Mouse (Mus musculus) heart, adult 2 months (tissue): ENCODE measurements around the gene Depdc1b. TPM values are rescaled to one million over a fixed set of nuclear protein-coding genes. Genes with fewer than 3 reads are reported as not detected.

Source experiments
- DNase-seq, 2 experiments: peaks; one replicate each; pipeline ENCODE4 v3.0.0; 2021
- H3K27ac ChIP-seq: fragments of 200-600 bp; 2 replicates; pipeline ENCODE4 v1.8.1; 2022
- H3K27me3 ChIP-seq: fragments of 200-500 bp; 2 replicates; pipeline ENCODE4 v1.6.1; 2012; ENCODE audit warnings: mild to moderate bottlenecking, low read length, inconsistent platforms, mixed read lengths; ENCODE audit not compliant: control insufficient read depth, insufficient read depth
- H3K36me3 ChIP-seq: fragments of 200-500 bp; 2 replicates; pipeline ENCODE4 v1.6.1; 2012; ENCODE audit warnings: low read length, inconsistent platforms; ENCODE audit not compliant: control insufficient read depth, insufficient read depth
- H3K4me1 ChIP-seq: fragments of 200-500 bp; 2 replicates; pipeline ENCODE4 v1.6.1; 2011; ENCODE audit warnings: low read length; ENCODE audit not compliant: control insufficient read depth, insufficient read depth
- H3K4me3 ChIP-seq: fragments of 200-600 bp; 2 replicates; pipeline ENCODE4 v1.8.1; 2022
- H3K79me2 ChIP-seq: fragments of 200-500 bp; replicated peaks from 2 replicates; pipeline ENCODE4 v1.6.1; 2012; ENCODE audit warnings: mild to moderate bottlenecking, inconsistent platforms, low read length, moderate library complexity, mixed read lengths; ENCODE audit not compliant: control insufficient read depth, insufficient read depth
- H3K9ac ChIP-seq: fragments of 200-500 bp; 2 replicates; pipeline ENCODE4 v1.6.1; 2012; ENCODE audit warnings: low read depth, mild to moderate bottlenecking, control low read depth, inconsistent platforms, low read length, mixed read lengths
- CTCF ChIP-seq: fragments of 200-600 bp; IDR thresholded peaks from 2 replicates; pipeline ENCODE4 v1.8.1; 2022; ENCODE audit warnings: antibody characterized with exemption, mild to moderate bottlenecking, moderate library complexity
- EP300 ChIP-seq: fragments of 200-500 bp; IDR thresholded peaks from 2 replicates; pipeline ENCODE4 v1.6.1; 2011; ENCODE audit warnings: low read depth, low read length, control low read depth; ENCODE audit not compliant: insufficient read depth
- POLR2A ChIP-seq: fragments of 200-500 bp; IDR thresholded peaks from 2 replicates; pipeline ENCODE4 v1.6.1; 2011; ENCODE audit warnings: mild to moderate bottlenecking, low read depth, low read length, control low read depth; ENCODE audit not compliant: insufficient read depth
- WGBS: fragments of 180-500 bp; shearing (Covaris S2); methylation state at CpG from one replicate; pipeline ENCODE4 v1.1.7; 2018; 5-methylcytosine and 5-hydroxymethylcytosine counted together
- intact Hi-C: fragments of 180-260 bp; cut with DNase I; formaldehyde crosslinking; loops from one replicate; pipeline ENCODE4 v1.15.1; 2025
- polyA plus RNA-seq: library from polyadenylated mRNA; depleted of rRNA; stranded (reverse); fragments of >200 nt; gene quantifications from 2 replicates; pipeline ENCODE4 v1.2.3, GENCODE M21; 2012
- total RNA-seq, 2 experiments: library from RNA; stranded (reverse); gene quantifications; 2 replicates each; pipeline ENCODE4 v1.2.3; 2021

Gene Depdc1b
- total and polyA plus RNA-seq, 3 experiments, result 0.14 to 0.36 (median 0.34) TPM

GRCm38 (mm10) chr13:108302957-108303675 is 13.0 kb upstream of the Depdc1b start:
- Histone ChIP-seq H3K4me3 (no peak overlapping the region), H3K27ac (no peak overlapping the region), H3K4me1 (no peaks in the 10 kb centered on the region; the same call in 1 of the 2 replicates), H3K79me2 (no peaks in the 10 kb centered on the region), H3K27me3 (peaks cover 5% of the 10 kb centered on the region), H3K36me3 (no peaks in the 10 kb centered on the region), H3K9ac (no peak overlapping the region)
- intact Hi-C loops, result no loop called here
- 76% methylated on average over 7 of the region's 7 CpGs for WGBS
- no peak for TF ChIP-seq EP300
- TF ChIP-seq POLR2A, result no peak
- no peak for TF ChIP-seq CTCF
- no peak for DNase-seq

- Histone ChIP-seq H3K9ac (no peak overlapping the region), H3K36me3 (no peaks in the 10 kb centered on the region), H3K4me1 (no peaks in the 10 kb centered on the region; the same call in 1 of the 2 replicates), H3K79me2 (no peaks in the 10 kb centered on the region), H3K27me3 (peaks cover 5% of the 10 kb centered on the region), H3K27ac (no peak overlapping the region), H3K4me3 (no peak overlapping the region)
- TF ChIP-seq POLR2A (no peak), CTCF (no peak), EP300 (no peak)
- no peak for DNase-seq
- intact Hi-C loops, result no loop called here
- 48% methylated on average over 1 of the region's 1 CpGs for WGBS
These were observed 12.3 kb upstream of the Depdc1b start for GRCm38 (mm10) chr13:108303841-108304240.

GRCm38 (mm10) chr13:108304680-108305079 is 11.5 kb upstream of the Depdc1b start:
- TF ChIP-seq EP300 (no peak), POLR2A (no peak), CTCF (no peak)
- H3K4me3 ChIP-seq, result no peak overlapping the region
- no peaks in the 10 kb centered on the region for H3K79me2 ChIP-seq
- H3K9ac ChIP-seq, result no peak overlapping the region
- intact Hi-C loops, result no loop called here
- no peaks in the 10 kb centered on the region; the same call in 1 of the 2 replicates for H3K4me1 ChIP-seq
- H3K36me3 ChIP-seq, result no peaks in the 10 kb centered on the region
- H3K27me3 ChIP-seq, result peaks cover 3% of the 10 kb centered on the region
- no peak for DNase-seq
- WGBS, result 65% methylated on average over 2 of the region's 2 CpGs
- H3K27ac ChIP-seq, result no peak overlapping the region

- 0% methylated on average over 32 of the region's 32 CpGs for WGBS
- Histone ChIP-seq H3K27me3 (0 out of 2 replicates have a peak, but pooled peaks cover 2% of the 10 kb centered on the region), H3K4me3 (peak overlapping the region; percentile 78), H3K27ac (no peak overlapping the region), H3K79me2 (no peaks in the 10 kb centered on the region), H3K36me3 (no peaks in the 10 kb centered on the region), H3K9ac (peak overlapping the region; percentile 35; the same call in 1 of the 2 replicates), H3K4me1 (peaks cover 3% of the 10 kb centered on the region)
- DNase-seq, result peak in 1 of 2 experiments; percentile 11
- intact Hi-C loops, result loop anchor here (10.0 kb wide), 1 partner anchor 272 kb away; the partner anchor contains the start of gene Smim15
- TF ChIP-seq POLR2A (no peak), EP300 (no peak), CTCF (no peak)
These were observed 363 bp downstream of the Depdc1b start for GRCm38 (mm10) chr13:108316487-108316903.

- intact Hi-C loops, result loop anchor here (10.0 kb wide), 1 partner anchor 273 kb away; the partner anchor contains the start of gene Smim15
- WGBS, result 88% methylated on average over 2 of the region's 2 CpGs
- H3K9ac ChIP-seq, result no peak overlapping the region
- H3K27ac ChIP-seq, result no peak overlapping the region
- DNase-seq, result no peak
- TF ChIP-seq CTCF, result no peak
- no peak for TF ChIP-seq EP300
- TF ChIP-seq POLR2A, result no peak
- no peak overlapping the region for H3K4me3 ChIP-seq
- no peaks in the 10 kb centered on the region for H3K36me3 ChIP-seq
- H3K79me2 ChIP-seq, result no peaks in the 10 kb centered on the region
- no peaks in the 10 kb centered on the region for H3K27me3 ChIP-seq
- peaks cover 3% of the 10 kb centered on the region for H3K4me1 ChIP-seq
These were observed 1.3 kb downstream of the Depdc1b start for GRCm38 (mm10) chr13:108317414-108317813.

- no peak for DNase-seq
- Histone ChIP-seq H3K4me3 (no peak overlapping the region), H3K79me2 (no peaks in the 10 kb centered on the region), H3K4me1 (peaks cover 3% of the 10 kb centered on the region), H3K27me3 (no peaks in the 10 kb centered on the region), H3K36me3 (no peaks in the 10 kb centered on the region), H3K9ac (no peak overlapping the region), H3K27ac (no peak overlapping the region)
- TF ChIP-seq POLR2A (no peak), EP300 (no peak), CTCF (no peak)
- intact Hi-C loops, result loop anchor here (10.0 kb wide), 1 partner anchor 274 kb away; the partner anchor contains the start of gene Smim15
- 98% methylated on average over 8 of the region's 8 CpGs for WGBS
These were observed 2.9 kb downstream of the Depdc1b start for GRCm38 (mm10) chr13:108319028-108319427.
